Mouse (Mus musculus) liver, embryonic 15.5 days (tissue): ENCODE measurements around the gene Tmem170. TPM values are rescaled to one million over a fixed set of nuclear protein-coding genes. Genes with fewer than 3 reads are reported as not detected.

Experiments used
- ATAC-seq: fragments of 200-750 bp; cut with Nextera tagmentation; 2 replicates; pipeline ENCODE4 v1.8.0; 2017; ENCODE audit warnings: moderate number of reproducible peaks, mild to moderate bottlenecking, moderate library complexity; ENCODE audit not compliant: insufficient read depth
- H3K27ac ChIP-seq: fragments of 300-500 bp; sonication (generic); replicated peaks from 2 replicates; pipeline ENCODE4 v1.5.1; 2015; ENCODE audit warnings: mild to moderate bottlenecking, inconsistent platforms
- H3K27me3 ChIP-seq: fragments of 300-500 bp; sonication (generic); 2 replicates; pipeline ENCODE4 v1.6.1; 2015; ENCODE audit warnings: mild to moderate bottlenecking, inconsistent platforms
- H3K36me3 ChIP-seq: fragments of 300-500 bp; sonication (generic); replicated peaks from 2 replicates; pipeline ENCODE4 v1.6.1; 2015; ENCODE audit warnings: moderate library complexity, mild to moderate bottlenecking, inconsistent platforms
- H3K4me1 ChIP-seq: fragments of 300-500 bp; sonication (generic); replicated peaks from 2 replicates; pipeline ENCODE4 v1.6.1; 2015; ENCODE audit warnings: inconsistent platforms
- H3K4me2 ChIP-seq: fragments of 300-500 bp; sonication (generic); 2 replicates; pipeline ENCODE4 v1.6.1; 2015; ENCODE audit warnings: moderate library complexity, mild to moderate bottlenecking, inconsistent platforms
- H3K4me3 ChIP-seq: fragments of 300-500 bp; sonication (generic); replicated peaks from 2 replicates; pipeline ENCODE4 v1.5.1; 2015; ENCODE audit warnings: mild to moderate bottlenecking, inconsistent platforms
- H3K9ac ChIP-seq: fragments of 300-500 bp; sonication (generic); 2 replicates; pipeline ENCODE4 v1.6.1; 2015; ENCODE audit warnings: moderate library complexity, mild to moderate bottlenecking, inconsistent platforms
- H3K9me3 ChIP-seq: fragments of 300-500 bp; sonication (generic); replicated peaks from 2 replicates; pipeline ENCODE4 v1.6.1; 2016; ENCODE audit warnings: inconsistent platforms
- WGBS: fragments of 180-500 bp; shearing (Covaris S2); methylation state at CpG from one replicate; pipeline ENCODE4 v1.1.7; 2015; ENCODE audit warnings: mixed read lengths; ENCODE audit not compliant: insufficient replicate concordance; 5-methylcytosine and 5-hydroxymethylcytosine counted together
- polyA plus RNA-seq: library from polyadenylated mRNA; unstranded; fragments of >200 nt; fragmentation: Nextera tagmentation; extraction: Ambion mirVana; gene quantifications from 2 replicates; pipeline ENCODE4 v1.2.1, GENCODE M21; 2015

Gene Tmem170
- polyA plus RNA-seq, 1 experiment from 2014 or later = 4.4 TPM

GRCm38 (mm10) chr8:111835540-111835939 is 41.0 kb downstream of the Tmem170 start:
- Histone ChIP-seq H3K4me3 (no peak overlapping the region), H3K4me2 (no peak overlapping the region), H3K27me3 (no peaks in the 10 kb centered on the region), H3K9ac (no peak overlapping the region), H3K27ac (no peak overlapping the region), H3K4me1 (no peaks in the 10 kb centered on the region), H3K36me3 (peaks cover 50% of the 10 kb centered on the region), H3K9me3 (no peaks in the 10 kb centered on the region)
- ATAC-seq = no peak
- WGBS = 57% methylated on average over 1 of the region's 1 CpGs

DNA sequence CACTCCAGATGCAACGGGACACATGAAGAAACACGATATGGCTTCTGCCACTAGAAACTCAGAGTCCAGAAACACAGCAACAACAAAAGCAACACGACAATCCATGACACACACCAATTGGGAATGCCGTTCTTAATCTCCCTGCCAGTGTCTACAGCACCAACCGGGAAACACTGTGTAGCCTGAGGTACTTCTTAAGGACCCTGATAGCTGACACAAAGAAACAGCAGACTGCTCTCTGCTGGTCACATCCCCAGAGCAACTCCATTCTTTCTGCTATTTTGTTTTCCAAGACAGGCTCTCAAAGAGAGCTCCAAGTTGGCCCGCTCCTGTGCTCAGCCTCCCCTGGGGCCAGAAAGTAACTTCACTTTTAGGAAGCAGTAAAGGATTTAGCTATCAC is 42.5 kb downstream of the Tmem170 start:
- Histone ChIP-seq H3K27ac (no peak overlapping the region), H3K9me3 (no peaks in the 10 kb centered on the region), H3K4me3 (no peak overlapping the region), H3K9ac (no peak overlapping the region), H3K4me2 (no peak overlapping the region), H3K36me3 (peaks cover 53% of the 10 kb centered on the region), H3K4me1 (no peaks in the 10 kb centered on the region), H3K27me3 (no peaks in the 10 kb centered on the region)
- 73% methylated on average over 6 of the region's 6 CpGs for WGBS
- no peak for ATAC-seq

GRCm38 (mm10) chr8:111832983-111833382 is 43.6 kb downstream of the Tmem170 start:
- no peaks in the 10 kb centered on the region for H3K9me3 ChIP-seq
- no peak overlapping the region for H3K4me2 ChIP-seq
- no peak for ATAC-seq
- H3K4me3 ChIP-seq = no peak overlapping the region
- no peaks in the 10 kb centered on the region for H3K4me1 ChIP-seq
- no peaks in the 10 kb centered on the region for H3K27me3 ChIP-seq
- WGBS = 68% methylated on average over 5 of the region's 5 CpGs
- peaks cover 54% of the 10 kb centered on the region for H3K36me3 ChIP-seq
- no peak overlapping the region for H3K9ac ChIP-seq
- H3K27ac ChIP-seq = no peak overlapping the region

DNA sequence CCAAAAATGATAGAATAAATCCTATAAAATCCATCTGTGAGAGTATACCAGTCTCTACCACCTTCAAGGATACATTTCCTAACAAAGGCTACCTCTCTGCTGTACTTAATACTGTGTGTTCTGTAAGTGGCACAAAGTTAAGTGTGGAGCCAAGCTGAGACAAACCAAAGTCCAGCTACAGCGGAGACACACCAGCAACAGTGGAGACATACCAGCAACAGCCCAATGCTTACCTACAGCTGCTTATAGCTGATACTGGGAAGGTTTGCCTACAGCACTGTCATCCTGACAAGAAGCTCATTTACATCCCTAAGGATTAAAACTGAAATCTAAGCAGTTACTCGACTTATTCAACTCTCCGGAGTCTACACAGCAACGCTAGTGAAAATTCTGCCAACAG is 44.6 kb downstream of the Tmem170 start:
- Histone ChIP-seq H3K27me3 (no peaks in the 10 kb centered on the region), H3K27ac (no peak overlapping the region), H3K4me1 (no peaks in the 10 kb centered on the region)

GRCm38 (mm10) chr8:111828595-111828994 is 48.0 kb downstream of the Tmem170 start:
- Histone ChIP-seq H3K27me3 (no peaks in the 10 kb centered on the region), H3K9ac (no peak overlapping the region), H3K36me3 (peaks cover 63% of the 10 kb centered on the region), H3K4me2 (no peak overlapping the region), H3K4me3 (no peak overlapping the region), H3K27ac (no peak overlapping the region), H3K4me1 (no peaks in the 10 kb centered on the region), H3K9me3 (no peaks in the 10 kb centered on the region)
- 74% methylated on average over 6 of the region's 6 CpGs for WGBS
- ATAC-seq = no peak

More for the DNA sequence above, 44.6 kb downstream of the Tmem170 start:
- Histone ChIP-seq H3K36me3 (peaks cover 52% of the 10 kb centered on the region), H3K9me3 (no peaks in the 10 kb centered on the region), H3K9ac (no peak overlapping the region), H3K4me2 (no peak overlapping the region), H3K4me3 (no peak overlapping the region)
- 75% methylated on average over 4 of the region's 4 CpGs for WGBS
- ATAC-seq = no peak

- no peak overlapping the region for H3K4me2 ChIP-seq
- 72% methylated on average over 6 of the region's 6 CpGs for WGBS
- peaks cover 46% of the 10 kb centered on the region for H3K36me3 ChIP-seq
- no peak for ATAC-seq
- H3K9ac ChIP-seq = no peak overlapping the region
- no peaks in the 10 kb centered on the region for H3K4me1 ChIP-seq
- H3K27me3 ChIP-seq = no peaks in the 10 kb centered on the region
- H3K4me3 ChIP-seq = no peak overlapping the region
- H3K27ac ChIP-seq = no peak overlapping the region
- H3K9me3 ChIP-seq = no peaks in the 10 kb centered on the region
Observed at GRCm38 (mm10) chr8:111825219-111825618, 51.3 kb downstream of the Tmem170 start.

- Histone ChIP-seq H3K9ac (no peak overlapping the region), H3K4me2 (no peak overlapping the region), H3K4me1 (no peaks in the 10 kb centered on the region), H3K9me3 (no peaks in the 10 kb centered on the region), H3K36me3 (peaks cover 43% of the 10 kb centered on the region), H3K27me3 (no peaks in the 10 kb centered on the region), H3K27ac (no peak overlapping the region), H3K4me3 (no peak overlapping the region)
- WGBS = 67% methylated on average over 5 of the region's 5 CpGs
- ATAC-seq = no peak
Observed at GRCm38 (mm10) chr8:111824334-111824733, 52.2 kb downstream of the Tmem170 start.

- WGBS = 22% methylated on average over 10 of the region's 10 CpGs
- ATAC-seq = no peak
- peaks cover 22% of the 10 kb centered on the region for H3K36me3 ChIP-seq
- no peak overlapping the region for H3K4me2 ChIP-seq
- H3K27me3 ChIP-seq = no peaks in the 10 kb centered on the region
- H3K9me3 ChIP-seq = no peaks in the 10 kb centered on the region
- no peak overlapping the region for H3K27ac ChIP-seq
- H3K4me3 ChIP-seq = no peak overlapping the region
- no peaks in the 10 kb centered on the region for H3K4me1 ChIP-seq
- H3K9ac ChIP-seq = no peak overlapping the region
Observed at GRCm38 (mm10) chr8:111821199-111821598, 55.4 kb downstream of the Tmem170 start.

- no peak for ATAC-seq
- H3K27ac ChIP-seq = no peak overlapping the region
- no peaks in the 10 kb centered on the region for H3K9me3 ChIP-seq
- H3K27me3 ChIP-seq = no peaks in the 10 kb centered on the region
- peaks cover 27% of the 10 kb centered on the region for H3K36me3 ChIP-seq
- no peak overlapping the region for H3K4me2 ChIP-seq
- no peak overlapping the region for H3K4me3 ChIP-seq
- WGBS = 62% methylated on average over 4 of the region's 4 CpGs
- no peak overlapping the region for H3K9ac ChIP-seq
- no peaks in the 10 kb centered on the region for H3K4me1 ChIP-seq
Observed at GRCm38 (mm10) chr8:111820691-111821090, 55.9 kb downstream of the Tmem170 start.

- Histone ChIP-seq H3K27me3 (no peaks in the 10 kb centered on the region), H3K9me3 (no peaks in the 10 kb centered on the region), H3K4me2 (no peak overlapping the region), H3K27ac (no peak overlapping the region), H3K4me1 (no peaks in the 10 kb centered on the region), H3K9ac (no peak overlapping the region), H3K4me3 (no peak overlapping the region), H3K36me3 (peaks cover 27% of the 10 kb centered on the region)
- 61% methylated on average over 12 of the region's 12 CpGs for WGBS
- ATAC-seq = no peak
Observed at GRCm38 (mm10) chr8:111820018-111820417, 56.5 kb downstream of the Tmem170 start.

GRCm38 (mm10) chr8:111818556-111818955 is 58.0 kb downstream of the Tmem170 start:
- Histone ChIP-seq H3K36me3 (peaks cover 19% of the 10 kb centered on the region), H3K4me3 (no peak overlapping the region), H3K4me2 (no peak overlapping the region), H3K9ac (no peak overlapping the region), H3K4me1 (no peaks in the 10 kb centered on the region), H3K9me3 (no peaks in the 10 kb centered on the region), H3K27ac (0 out of 2 replicates have a peak overlapping the region, but pooled peaks have one; percentile 4), H3K27me3 (no peaks in the 10 kb centered on the region)
- no peak for ATAC-seq
- WGBS = 77% methylated on average over 3 of the region's 3 CpGs

DNA sequence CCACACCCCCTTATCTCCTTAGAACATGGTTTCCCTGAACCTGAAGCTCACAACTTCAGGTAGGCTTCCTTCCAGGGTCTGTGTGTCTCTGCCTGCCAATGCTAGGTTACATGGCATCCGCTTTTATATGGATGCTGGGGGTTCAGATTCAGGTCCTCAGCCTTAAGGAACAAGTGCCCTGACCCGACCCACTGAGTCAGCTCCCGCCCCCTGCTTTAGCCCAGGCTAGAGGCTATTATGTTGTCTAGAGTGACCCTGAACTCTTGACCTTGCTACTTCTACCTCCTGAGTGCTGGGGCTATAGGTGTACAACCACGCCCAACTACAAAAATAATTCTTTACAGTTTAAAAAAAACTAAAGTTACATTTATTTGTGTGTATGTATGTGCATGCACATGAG is 61.5 kb downstream of the Tmem170 start:
- Histone ChIP-seq H3K4me3 (no peak overlapping the region), H3K27me3 (no peaks in the 10 kb centered on the region), H3K9me3 (no peaks in the 10 kb centered on the region), H3K9ac (no peak overlapping the region), H3K27ac (no peak overlapping the region), H3K4me1 (no peaks in the 10 kb centered on the region; the same call in 1 of the 2 replicates), H3K36me3 (peaks cover 15% of the 10 kb centered on the region), H3K4me2 (no peak overlapping the region)
- 76% methylated on average over 4 of the region's 4 CpGs for WGBS
- no peak for ATAC-seq
